Mouse (Mus musculus) midbrain, embryonic 12.5 days (tissue): Measurements from ENCODE around the gene Teddm1b. TPM values are rescaled to one million over a fixed set of nuclear protein-coding genes. Genes with fewer than 3 reads are reported as not detected.
"Not testable (repeated sequence)": the region's sequence is repeated elsewhere in the genome, so short reads cannot be mapped to it uniquely, and the experiment has no call there.

Experiments
- ATAC-seq: fragments of 200-750 bp; cut with Nextera tagmentation; 2 replicates; pipeline ENCODE4 v1.8.0; 2017; ENCODE audit warnings: low read depth, moderate TSS enrichment, moderate library complexity; ENCODE audit not compliant: low FRiP score
- H3K27ac ChIP-seq: fragments of 300-500 bp; sonication (generic); replicated peaks from 2 replicates; pipeline ENCODE4 v1.5.1; 2016; ENCODE audit warnings: mild to moderate bottlenecking
- H3K27me3 ChIP-seq: fragments of 300-500 bp; sonication (generic); 2 replicates; pipeline ENCODE4 v1.6.1; 2016; ENCODE audit warnings: mild to moderate bottlenecking
- H3K36me3 ChIP-seq: fragments of 300-500 bp; sonication (generic); 2 replicates; pipeline ENCODE4 v1.6.1; 2016
- H3K4me1 ChIP-seq: fragments of 300-500 bp; sonication (generic); 2 replicates; pipeline ENCODE4 v1.6.1; 2016
- H3K4me2 ChIP-seq: fragments of 300-500 bp; sonication (generic); replicated peaks from 2 replicates; pipeline ENCODE4 v1.6.1; 2016; ENCODE audit warnings: mild to moderate bottlenecking, moderate library complexity
- H3K4me3 ChIP-seq: fragments of 300-500 bp; sonication (generic); 2 replicates; pipeline ENCODE4 v1.5.1; 2016; ENCODE audit warnings: mild to moderate bottlenecking
- H3K9ac ChIP-seq: fragments of 300-500 bp; sonication (generic); replicated peaks from 2 replicates; pipeline ENCODE4 v1.6.1; 2016; ENCODE audit warnings: mild to moderate bottlenecking, moderate library complexity
- H3K9me3 ChIP-seq: fragments of 300-500 bp; sonication (generic); 2 replicates; pipeline ENCODE4 v1.6.1; 2016; ENCODE audit warnings: mild to moderate bottlenecking
- WGBS: fragments of 180-500 bp; shearing (Covaris S2); methylation state at CpG from one replicate; pipeline ENCODE4 v1.1.7; 2016; 5-methylcytosine and 5-hydroxymethylcytosine counted together
- polyA plus RNA-seq: library from polyadenylated mRNA; unstranded; fragments of >200 nt; fragmentation: Nextera tagmentation; extraction: Ambion mirVana; gene quantifications from 2 replicates; pipeline ENCODE4 v1.2.1, GENCODE M21; 2016

The Teddm1b gene
- polyA plus RNA-seq = 1.8 and 2.7 TPM in 2 replicates

- H3K9ac ChIP-seq = no peak within 1 kb of the TSS
- H3K9me3 ChIP-seq = no peaks in the 10 kb centered on the region
- H3K27ac ChIP-seq = no peak within 1 kb of the TSS
- H3K27me3 ChIP-seq = no peaks in the 10 kb centered on the region
- no peaks in the 10 kb centered on the region for H3K4me1 ChIP-seq
- no peaks in the 10 kb centered on the region for H3K36me3 ChIP-seq
- H3K4me2 ChIP-seq = no peak within 1 kb of the TSS
- 91% methylated on average over 6 of the region's 6 CpGs for WGBS
- no peak for ATAC-seq
- no peak within 1 kb of the TSS for H3K4me3 ChIP-seq
Measured at GRCm38 (mm10) chr1:153874045-153874444, at the start of gene Teddm1b. Gene Teddm1b (plus strand): TSS chr1:153874345.

GRCm38 (mm10) chr1:153830746-153831145 is 43.4 kb upstream of the Teddm1b start:
- no peaks in the 10 kb centered on the region for H3K4me1 ChIP-seq
- no peaks in the 10 kb centered on the region for H3K36me3 ChIP-seq
- no peaks in the 10 kb centered on the region for H3K9me3 ChIP-seq
- no peak overlapping the region for H3K27ac ChIP-seq
- WGBS = 82% methylated on average over 4 of the region's 4 CpGs
- no peak overlapping the region for H3K4me3 ChIP-seq
- no peak for ATAC-seq
- H3K9ac ChIP-seq = no peak overlapping the region
- H3K4me2 ChIP-seq = no peak overlapping the region
- H3K27me3 ChIP-seq = no peaks in the 10 kb centered on the region

GRCm38 (mm10) chr1:153836036-153836435 is 38.1 kb upstream of the Teddm1b start:
- H3K9me3 ChIP-seq = no peaks in the 10 kb centered on the region
- 90% methylated on average over 4 of the region's 4 CpGs for WGBS
- H3K4me3 ChIP-seq = no peak overlapping the region
- no peak overlapping the region for H3K27ac ChIP-seq
- no peak overlapping the region for H3K4me2 ChIP-seq
- no peaks in the 10 kb centered on the region for H3K4me1 ChIP-seq
- no peak overlapping the region for H3K9ac ChIP-seq
- ATAC-seq = no peak
- H3K27me3 ChIP-seq = no peaks in the 10 kb centered on the region
- no peaks in the 10 kb centered on the region for H3K36me3 ChIP-seq

- Histone ChIP-seq H3K27ac (no peak overlapping the region), H3K4me3 (no peak overlapping the region), H3K4me2 (no peak overlapping the region), H3K36me3 (no peaks in the 10 kb centered on the region), H3K9me3 (no peaks in the 10 kb centered on the region), H3K4me1 (no peaks in the 10 kb centered on the region), H3K27me3 (no peaks in the 10 kb centered on the region), H3K9ac (no peak overlapping the region)
- ATAC-seq = no peak
- 90% methylated on average over 11 of the region's 11 CpGs for WGBS
Measured at GRCm38 (mm10) chr1:153842121-153842740, 31.9 kb upstream of the Teddm1b start.

- 93% methylated on average over 8 of the region's 8 CpGs for WGBS
- Histone ChIP-seq H3K27ac (no peak within 1 kb of the TSS), H3K9ac (no peak within 1 kb of the TSS), H3K4me1 (no peaks in the 10 kb centered on the region), H3K4me2 (no peak within 1 kb of the TSS), H3K27me3 (no peaks in the 10 kb centered on the region), H3K4me3 (no peak within 1 kb of the TSS), H3K9me3 (no peaks in the 10 kb centered on the region), H3K36me3 (no peaks in the 10 kb centered on the region)
- ATAC-seq = no peak
Measured at GRCm38 (mm10) chr1:153844042-153844441, 30.1 kb upstream of the Teddm1b start, which contains the start of gene Rgsl1. Gene Rgsl1 (minus strand): TSS chr1:153844142.

GRCm38 (mm10) chr1:153846420-153846819 is 27.7 kb upstream of the Teddm1b start:
- whole genome bisulfite sequencing = 93% methylated on average over 7 of the region's 7 CpGs
- H3K4me3 ChIP-seq = no peak overlapping the region
- no peak overlapping the region for H3K4me2 ChIP-seq
- H3K9me3 ChIP-seq = no peaks in the 10 kb centered on the region
- ATAC-seq = no peak
- no peaks in the 10 kb centered on the region for H3K36me3 ChIP-seq
- H3K27ac ChIP-seq = no peak overlapping the region
- H3K9ac ChIP-seq = no peak overlapping the region
- no peaks in the 10 kb centered on the region for H3K27me3 ChIP-seq
- no peaks in the 10 kb centered on the region for H3K4me1 ChIP-seq

- no peak for ATAC-seq
- Histone ChIP-seq H3K9me3 (no peaks in the 10 kb centered on the region), H3K4me1 (no peaks in the 10 kb centered on the region), H3K9ac (no peak overlapping the region), H3K4me3 (no peak overlapping the region), H3K27me3 (no peaks in the 10 kb centered on the region), H3K27ac (no peak overlapping the region), H3K4me2 (no peak overlapping the region), H3K36me3 (no peaks in the 10 kb centered on the region)
- 37% methylated on average over 6 of the region's 6 CpGs for WGBS
Measured at GRCm38 (mm10) chr1:153846867-153847266, 27.3 kb upstream of the Teddm1b start.

- not testable (repeated sequence) for ATAC-seq, H3K4me3 ChIP-seq, H3K27me3 ChIP-seq, H3K4me1 ChIP-seq, H3K36me3 ChIP-seq, H3K9ac ChIP-seq, H3K9me3 ChIP-seq, H3K27ac ChIP-seq, H3K4me2 ChIP-seq
- WGBS = 83% methylated on average over 7 of the region's 7 CpGs
Measured at GRCm38 (mm10) chr1:153852696-153853095, 21.4 kb upstream of the Teddm1b start.

GRCm38 (mm10) chr1:153855946-153856345 is 18.2 kb upstream of the Teddm1b start:
- Histone ChIP-seq H3K4me2 (no peak overlapping the region), H3K36me3 (no peaks in the 10 kb centered on the region), H3K27me3 (no peaks in the 10 kb centered on the region), H3K9ac (no peak overlapping the region), H3K4me3 (no peak overlapping the region), H3K4me1 (no peaks in the 10 kb centered on the region), H3K9me3 (no peaks in the 10 kb centered on the region), H3K27ac (no peak overlapping the region)
- ATAC-seq = no peak
- WGBS = 81% methylated on average over 8 of the region's 8 CpGs

- H3K27ac ChIP-seq, H3K36me3 ChIP-seq, H3K9ac ChIP-seq, H3K9me3 ChIP-seq, H3K4me2 ChIP-seq, ATAC-seq, H3K27me3 ChIP-seq, H3K4me3 ChIP-seq, H3K4me1 ChIP-seq: not testable (repeated sequence)
- 96% methylated on average over 17 of the region's 17 CpGs for WGBS
Measured at GRCm38 (mm10) chr1:153880391-153880790, 6.2 kb downstream of the Teddm1b start.

GRCm38 (mm10) chr1:153886024-153886633 is 12.0 kb downstream of the Teddm1b start:
- no peak overlapping the region for H3K4me3 ChIP-seq
- H3K4me2 ChIP-seq = no peak overlapping the region
- H3K9me3 ChIP-seq = no peaks in the 10 kb centered on the region
- 0 out of 2 replicates have a peak overlapping the region, but pooled peaks have one; percentile 10 for H3K27ac ChIP-seq
- WGBS = 34% methylated on average over 17 of the region's 17 CpGs
- H3K4me1 ChIP-seq = 0 out of 2 replicates have a peak, but pooled peaks cover 3% of the 10 kb centered on the region
- no peak overlapping the region for H3K9ac ChIP-seq
- peak; percentile 52; the same call in 1 of the 2 replicates for ATAC-seq
- H3K27me3 ChIP-seq = no peaks in the 10 kb centered on the region
- H3K36me3 ChIP-seq = no peaks in the 10 kb centered on the region

GRCm38 (mm10) chr1:153890121-153890520 is 16.0 kb downstream of the Teddm1b start:
- H3K27me3 ChIP-seq = peaks cover 5% of the 10 kb centered on the region; the same call in 1 of the 2 replicates
- no peak overlapping the region for H3K27ac ChIP-seq
- H3K36me3 ChIP-seq = no peaks in the 10 kb centered on the region
- 0 out of 2 replicates have a peak, but pooled peaks cover 4% of the 10 kb centered on the region for H3K4me1 ChIP-seq
- H3K4me2 ChIP-seq = no peak overlapping the region
- no peak overlapping the region for H3K9ac ChIP-seq
- WGBS = 93% methylated on average over 10 of the region's 10 CpGs
- ATAC-seq = no peak
- H3K9me3 ChIP-seq = no peaks in the 10 kb centered on the region
- H3K4me3 ChIP-seq = no peak overlapping the region
